Mouse (Mus musculus): ENCODE measurements around the gene Mup13. TPM values are rescaled to one million over a fixed set of nuclear protein-coding genes. Genes with fewer than 3 reads are reported as not detected.
"Not testable (repeated sequence)": the region's sequence is repeated elsewhere in the genome, so short reads cannot be mapped to it uniquely, and the experiment has no call there.

The Mup13 gene
- polyA plus RNA-seq (2017; shearing (Covaris generic)): not detected

DNA sequence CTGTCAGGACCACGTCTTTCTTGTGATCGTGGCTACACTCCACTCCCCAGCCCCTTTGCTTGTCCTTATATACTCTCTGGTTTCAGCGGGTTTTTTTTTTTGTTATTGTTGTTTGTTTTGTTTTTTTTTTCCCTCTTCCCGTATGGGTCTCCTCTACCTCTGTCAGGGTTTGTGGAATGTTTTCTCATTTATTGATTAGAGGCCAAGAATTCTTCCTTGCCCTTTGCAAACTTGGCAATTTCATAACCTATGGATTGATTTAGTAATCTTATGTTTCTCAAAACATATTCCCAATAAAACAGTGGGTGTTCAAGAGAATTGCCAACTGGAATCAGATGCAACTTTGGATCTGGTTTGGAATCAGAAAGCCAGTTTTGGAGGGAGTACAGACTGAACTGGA, at the start of gene Mup13:
Mup13 (minus strand) TSS at position 101 of the 400 bp plus-strand sequence.
- not testable (repeated sequence) for ATAC-seq

Other genes with a start within 250 kb of the Mup13 start
- gene Mup14, start 75.7 kb upstream of the Mup13 start, polyA plus RNA-seq (2017; shearing (Covaris generic)): not detected
- not detected for gene Mup15, start 211.5 kb upstream of the Mup13 start, polyA plus RNA-seq (2017; shearing (Covaris generic))